Mouse (Mus musculus): ENCODE results near the gene Kcna7.

Gene Kcna7

DNA sequence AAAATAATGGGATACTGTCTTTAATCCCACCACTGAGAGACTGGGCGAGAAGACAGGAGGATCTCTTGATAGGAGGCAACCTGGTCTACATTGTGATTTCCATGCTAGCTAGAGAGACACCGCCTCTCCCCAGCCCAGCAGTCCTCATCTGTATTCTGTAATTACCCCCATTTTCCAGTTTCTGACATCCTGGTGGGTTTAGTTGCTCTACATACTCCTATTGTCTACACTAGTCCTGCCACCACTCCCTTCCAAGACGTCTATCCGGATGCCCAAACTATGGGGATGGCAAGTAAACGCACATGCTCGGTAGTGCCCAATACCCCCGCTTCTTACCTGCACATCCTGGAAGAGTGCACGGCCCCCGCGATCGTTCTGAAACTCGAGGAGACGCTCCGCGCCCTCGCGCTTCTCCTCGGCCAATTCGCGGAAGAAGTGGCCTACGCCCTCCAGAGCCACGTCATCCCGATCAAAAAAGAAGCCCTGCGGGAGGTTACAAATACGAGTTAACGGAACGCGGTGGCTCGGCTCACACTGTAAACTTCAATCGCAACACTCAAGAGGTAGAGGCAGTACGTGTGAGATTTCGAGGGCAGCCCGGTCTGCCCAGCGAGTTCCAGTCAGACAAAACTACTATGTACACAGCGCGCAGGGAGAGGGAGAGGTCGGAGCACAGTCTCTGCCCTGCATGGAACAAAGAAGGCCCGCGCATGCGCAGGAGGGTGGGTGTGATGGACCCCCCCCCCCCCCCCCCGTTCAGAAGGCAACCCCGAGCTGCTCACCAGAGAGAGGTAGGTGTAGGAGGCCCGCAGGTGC is 53.5 kb downstream of the Kcna7 start:
- peak; percentile 73 to 76 for DNase-seq (ENCODE audit: low spot score in 2 of 2)

Data from natural killer cell, adult 2 months (primary cell).